Mouse (Mus musculus): ENCODE measurements around the gene Pmel. TPM values are rescaled to one million over a fixed set of nuclear protein-coding genes. Genes with fewer than 3 reads are reported as not detected.

Gene Pmel
- total and polyA plus RNA-seq, 3 experiments = 0.15 to 0.45 TPM; not detected in 1

GRCm38 (mm10) chr10:128748252-128748864 is 44.4 kb downstream of the Pmel start (continued):
- 0 out of 2 replicates have a peak, but pooled peaks have one; percentile 9 for TF ChIP-seq E2F4 (IDR thresholded peaks at IDR 0.05; ENCODE audit: borderline replicate concordance, low read depth, low read length)

Other genes with a start within 250 kb of the Pmel start
- 22.3 and 24.8 TPM in 2 replicates for gene Smarcc2, start 244.9 kb upstream of the Pmel start, total RNA-seq (2012; rRNA removed)
- 100 to 1,000 TPM in 1 of 2 experiments, 10 to 100 TPM in 1; 68.8 to 226 TPM for gene Smarcc2, start 244.9 kb upstream of the Pmel start, polyA plus RNA-seq (2012; ENCODE audit: insufficient read depth in 1 of 2, insufficient read length in 2 of 2, low read depth in 1 of 2, low replicate concordance in 2 of 2, missing spikeins in 1 of 2)
- 560 and 589 TPM in 2 replicates for gene Myl6, start 210.1 kb upstream of the Pmel start, total RNA-seq (2012; rRNA removed)
- 100 to 1,000 TPM in 1 of 2 experiments, not detected in 1; 399 TPM for gene Myl6, start 210.1 kb upstream of the Pmel start, polyA plus RNA-seq (2012; ENCODE audit: insufficient read depth in 1 of 2, insufficient read length in 2 of 2, low read depth in 1 of 2, low replicate concordance in 2 of 2, missing spikeins in 1 of 2)
- gene Myl6b, start 205.5 kb upstream of the Pmel start, total RNA-seq (2012; rRNA removed) = 1.8 and 2.6 TPM in 2 replicates
- gene Myl6b, start 205.5 kb upstream of the Pmel start, polyA plus RNA-seq (2012; ENCODE audit: insufficient read depth in 1 of 2, insufficient read length in 2 of 2, low read depth in 1 of 2, low replicate concordance in 2 of 2, missing spikeins in 1 of 2) = 10 to 100 TPM in 1 of 2 experiments, not detected in 1; 18.8 TPM
- 35.1 and 35.9 TPM in 2 replicates for gene Esyt1, start 178.3 kb upstream of the Pmel start, total RNA-seq (2012; rRNA removed)
- gene Esyt1, start 178.3 kb upstream of the Pmel start, polyA plus RNA-seq (2012; ENCODE audit: insufficient read depth in 1 of 2, insufficient read length in 2 of 2, low read depth in 1 of 2, low replicate concordance in 2 of 2, missing spikeins in 1 of 2) = 10 to 100 TPM; 53.4 to 57.0 TPM
- 14.2 and 14.6 TPM in 2 replicates for gene Zc3h10, start 156.4 kb upstream of the Pmel start, total RNA-seq (2012; rRNA removed)
- gene Zc3h10, start 156.4 kb upstream of the Pmel start, polyA plus RNA-seq (2012; ENCODE audit: insufficient read depth in 1 of 2, insufficient read length in 2 of 2, low read depth in 1 of 2, low replicate concordance in 2 of 2, missing spikeins in 1 of 2) = 10 to 100 TPM in 1 of 2 experiments, not detected in 1; 17.3 TPM
- gene Rpl41, start 154.9 kb upstream of the Pmel start, total RNA-seq (2012; rRNA removed) = 6,649 and 6,931 TPM in 2 replicates
- gene Rpl41, start 154.9 kb upstream of the Pmel start, polyA plus RNA-seq (2012; ENCODE audit: insufficient read depth in 1 of 2, insufficient read length in 2 of 2, low read depth in 1 of 2, low replicate concordance in 2 of 2, missing spikeins in 1 of 2) = over 10,000 TPM in 1 of 2 experiments, 100 to 1,000 TPM in 1; 274 to 10,905 TPM
- gene Pa2g4, start 138.2 kb upstream of the Pmel start, total RNA-seq (2012; rRNA removed) = 232 and 235 TPM in 2 replicates
- gene Pa2g4, start 138.2 kb upstream of the Pmel start, polyA plus RNA-seq (2012; ENCODE audit: insufficient read depth in 1 of 2, insufficient read length in 2 of 2, low read depth in 1 of 2, low replicate concordance in 2 of 2, missing spikeins in 1 of 2) = 100 to 1,000 TPM; 298 to 663 TPM
- 0.39 and 0.42 TPM in 2 replicates for gene Erbb3, start 114.5 kb upstream of the Pmel start, total RNA-seq (2012; rRNA removed)
- gene Erbb3, start 114.5 kb upstream of the Pmel start, polyA plus RNA-seq (2012; ENCODE audit: insufficient read depth in 1 of 2, insufficient read length in 2 of 2, low read depth in 1 of 2, low replicate concordance in 2 of 2, missing spikeins in 1 of 2) = under 1 TPM in 1 of 2 experiments, not detected in 1; 0.29 TPM
- 2,338 and 2,523 TPM in 2 replicates for gene Rps26, start 77.4 kb upstream of the Pmel start, total RNA-seq (2012; rRNA removed)
- 1,000 to 10,000 TPM in 1 of 2 experiments, not detected in 1; 2,530 TPM for gene Rps26, start 77.4 kb upstream of the Pmel start, polyA plus RNA-seq (2012; ENCODE audit: insufficient read depth in 1 of 2, insufficient read length in 2 of 2, low read depth in 1 of 2, low replicate concordance in 2 of 2, missing spikeins in 1 of 2)
- not detected in 2 replicates for gene Ikzf4, start 58.2 kb upstream of the Pmel start, total RNA-seq (2012; rRNA removed)
- gene Ikzf4, start 58.2 kb upstream of the Pmel start, polyA plus RNA-seq (2012; ENCODE audit: insufficient read depth in 1 of 2, insufficient read length in 2 of 2, low read depth in 1 of 2, low replicate concordance in 2 of 2, missing spikeins in 1 of 2) = under 1 TPM in 1 of 2 experiments, not detected in 1; 0.03 TPM
- 4.7 and 4.9 TPM in 2 replicates for gene Suox, start 30.1 kb upstream of the Pmel start, total RNA-seq (2012; rRNA removed)
- 1 to 10 TPM in 1 of 2 experiments, not detected in 1; 7.2 TPM for gene Suox, start 30.1 kb upstream of the Pmel start, polyA plus RNA-seq (2012; ENCODE audit: insufficient read depth in 1 of 2, insufficient read length in 2 of 2, low read depth in 1 of 2, low replicate concordance in 2 of 2, missing spikeins in 1 of 2)
- 16.2 and 18.7 TPM in 2 replicates for gene Rab5b, start 7.9 kb upstream of the Pmel start, total RNA-seq (2012; rRNA removed)
- 10 to 100 TPM; 23.3 to 45.7 TPM for gene Rab5b, start 7.9 kb upstream of the Pmel start, polyA plus RNA-seq (2012; ENCODE audit: insufficient read depth in 1 of 2, insufficient read length in 2 of 2, low read depth in 1 of 2, low replicate concordance in 2 of 2, missing spikeins in 1 of 2)
- 34.2 and 40.5 TPM in 2 replicates for gene Cdk2, start 836 bp downstream of the Pmel start, total RNA-seq (2012; rRNA removed)
- gene Cdk2, start 836 bp downstream of the Pmel start, polyA plus RNA-seq (2012; ENCODE audit: insufficient read depth in 1 of 2, insufficient read length in 2 of 2, low read depth in 1 of 2, low replicate concordance in 2 of 2, missing spikeins in 1 of 2) = 10 to 100 TPM in 1 of 2 experiments, not detected in 1; 72.4 TPM
- gene Dgka, start 40.7 kb downstream of the Pmel start, total RNA-seq (2012; rRNA removed) = 0.69 and 1.0 TPM in 2 replicates
- 1 to 10 TPM in 1 of 2 experiments, not detected in 1; 3.5 TPM for gene Dgka, start 40.7 kb downstream of the Pmel start, polyA plus RNA-seq (2012; ENCODE audit: insufficient read depth in 1 of 2, insufficient read length in 2 of 2, low read depth in 1 of 2, low replicate concordance in 2 of 2, missing spikeins in 1 of 2)
- gene Pym1, start 43.7 kb downstream of the Pmel start, total RNA-seq (2012; rRNA removed) = 64.2 and 77.4 TPM in 2 replicates
- gene Pym1, start 43.7 kb downstream of the Pmel start, polyA plus RNA-seq (2012; ENCODE audit: insufficient read depth in 1 of 2, insufficient read length in 2 of 2, low read depth in 1 of 2, low replicate concordance in 2 of 2, missing spikeins in 1 of 2) = 100 to 1,000 TPM in 1 of 2 experiments, not detected in 1; 107 TPM
- 0.08 and 0.10 TPM in 2 replicates for gene Mmp19, start 86.7 kb downstream of the Pmel start, total RNA-seq (2012; rRNA removed)
- under 1 TPM in 1 of 2 experiments, not detected in 1; 0.36 TPM for gene Mmp19, start 86.7 kb downstream of the Pmel start, polyA plus RNA-seq (2012; ENCODE audit: insufficient read depth in 1 of 2, insufficient read length in 2 of 2, low read depth in 1 of 2, low replicate concordance in 2 of 2, missing spikeins in 1 of 2)
- gene Dnajc14, start 99.9 kb downstream of the Pmel start, total RNA-seq (2012; rRNA removed) = 22.2 and 27.7 TPM in 2 replicates
- gene Dnajc14, start 99.9 kb downstream of the Pmel start, polyA plus RNA-seq (2012; ENCODE audit: insufficient read depth in 1 of 2, insufficient read length in 2 of 2, low read depth in 1 of 2, low replicate concordance in 2 of 2, missing spikeins in 1 of 2) = 10 to 100 TPM in 1 of 2 experiments, not detected in 1; 36.7 TPM
- 2.2 and 3.1 TPM in 2 replicates for gene Tmem198b, start 100.2 kb downstream of the Pmel start, total RNA-seq (2012; rRNA removed)
- 1 to 10 TPM in 1 of 2 experiments, not detected in 1; 8.6 TPM for gene Tmem198b, start 100.2 kb downstream of the Pmel start, polyA plus RNA-seq (2012; ENCODE audit: insufficient read depth in 1 of 2, insufficient read length in 2 of 2, low read depth in 1 of 2, low replicate concordance in 2 of 2, missing spikeins in 1 of 2)
- 100 and 103 TPM in 2 replicates for gene Sarnp, start 113.1 kb downstream of the Pmel start, total RNA-seq (2012; rRNA removed)
- gene Sarnp, start 113.1 kb downstream of the Pmel start, polyA plus RNA-seq (2012; ENCODE audit: insufficient read depth in 1 of 2, insufficient read length in 2 of 2, low read depth in 1 of 2, low replicate concordance in 2 of 2, missing spikeins in 1 of 2) = 1,000 to 10,000 TPM in 1 of 2 experiments, 100 to 1,000 TPM in 1; 189 to 1,007 TPM
- gene Ormdl2, start 117.5 kb downstream of the Pmel start, total RNA-seq (2012; rRNA removed) = 90.7 and 100 TPM in 2 replicates
- gene Ormdl2, start 117.5 kb downstream of the Pmel start, polyA plus RNA-seq (2012; ENCODE audit: insufficient read depth in 1 of 2, insufficient read length in 2 of 2, low read depth in 1 of 2, low replicate concordance in 2 of 2, missing spikeins in 1 of 2) = 100 to 1,000 TPM; 114 to 278 TPM
- gene Gdf11, start 187.5 kb downstream of the Pmel start, total RNA-seq (2012; rRNA removed) = 1.8 and 2.3 TPM in 2 replicates
- 1 to 10 TPM in 1 of 2 experiments, not detected in 1; 2.8 TPM for gene Gdf11, start 187.5 kb downstream of the Pmel start, polyA plus RNA-seq (2012; ENCODE audit: insufficient read depth in 1 of 2, insufficient read length in 2 of 2, low read depth in 1 of 2, low replicate concordance in 2 of 2, missing spikeins in 1 of 2)
- 0.29 and 0.46 TPM in 2 replicates for gene Cd63, start 196.8 kb downstream of the Pmel start, total RNA-seq (2012; rRNA removed)
- gene Cd63, start 196.8 kb downstream of the Pmel start, polyA plus RNA-seq (2012; ENCODE audit: insufficient read depth in 1 of 2, insufficient read length in 2 of 2, low read depth in 1 of 2, low replicate concordance in 2 of 2, missing spikeins in 1 of 2) = under 1 TPM in 1 of 2 experiments, not detected in 1; 0.64 TPM
- 1.2 and 2.9 TPM in 2 replicates for gene Rdh5, start 218.7 kb downstream of the Pmel start, total RNA-seq (2012; rRNA removed)
- 1 to 10 TPM in 1 of 2 experiments, not detected in 1; 4.2 TPM for gene Rdh5, start 218.7 kb downstream of the Pmel start, polyA plus RNA-seq (2012; ENCODE audit: insufficient read depth in 1 of 2, insufficient read length in 2 of 2, low read depth in 1 of 2, low replicate concordance in 2 of 2, missing spikeins in 1 of 2)
- gene Bloc1s1, start 219.8 kb downstream of the Pmel start, total RNA-seq (2012; rRNA removed) = 57.7 and 70.6 TPM in 2 replicates
- gene Bloc1s1, start 219.8 kb downstream of the Pmel start, polyA plus RNA-seq (2012; ENCODE audit: insufficient read depth in 1 of 2, insufficient read length in 2 of 2, low read depth in 1 of 2, low replicate concordance in 2 of 2, missing spikeins in 1 of 2) = 10 to 100 TPM in 1 of 2 experiments, not detected in 1; 45.1 TPM
- gene Itga7, start 229.6 kb downstream of the Pmel start, total RNA-seq (2012; rRNA removed) = 0.04 and 0.16 TPM in 2 replicates
- gene Itga7, start 229.6 kb downstream of the Pmel start, polyA plus RNA-seq (2012; ENCODE audit: insufficient read depth in 1 of 2, insufficient read length in 2 of 2, low read depth in 1 of 2, low replicate concordance in 2 of 2, missing spikeins in 1 of 2) = under 1 TPM in 1 of 2 experiments, not detected in 1; 0.14 TPM